Mouse (Mus musculus): ENCODE measurements around the gene Itgb8. TPM values are rescaled to one million over a fixed set of nuclear protein-coding genes. Genes with fewer than 3 reads are reported as not detected.

The Itgb8 gene
- polyA plus RNA-seq, 1 experiment = 12.3 TPM

DNA sequence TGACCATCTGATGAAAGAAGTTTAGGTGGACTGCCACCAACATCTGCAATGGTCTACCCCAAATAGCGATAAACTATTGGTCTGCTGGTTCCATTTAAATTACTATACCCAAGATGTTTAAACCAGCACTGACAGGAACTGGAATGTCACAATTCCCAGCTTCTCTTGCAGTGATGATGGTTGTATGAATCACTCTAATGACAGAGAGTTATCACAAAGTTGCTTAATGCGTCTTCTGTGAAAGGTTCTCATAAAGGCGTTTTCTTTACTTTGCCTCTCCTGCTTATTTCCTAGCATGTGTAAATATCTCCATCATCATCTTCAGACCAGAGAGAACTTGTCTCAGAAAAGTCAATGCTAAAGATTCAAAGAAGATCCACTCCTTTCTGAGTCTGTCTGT lies 23.4 kb downstream of the Itgb8 start:
- H3K27ac ChIP-seq (ENCODE audit: insufficient read depth, low read length) = no peak overlapping the region
- H3K4me3 ChIP-seq (ENCODE audit: insufficient read depth, low read length) = no peak overlapping the region
- TF ChIP-seq CTCF (IDR thresholded peaks at IDR 0.05; ENCODE audit: extremely low read depth, insufficient read depth, low read length) (no peak), POLR2A (IDR thresholded peaks at IDR 0.05; ENCODE audit: extremely low read depth, insufficient read depth, low read length) (no peak)
- H3K4me1 ChIP-seq (ENCODE audit: control insufficient read depth, insufficient read depth, low read length) = peaks cover 3% of the 10 kb centered on the region; the same call in 1 of the 2 replicates

DNA sequence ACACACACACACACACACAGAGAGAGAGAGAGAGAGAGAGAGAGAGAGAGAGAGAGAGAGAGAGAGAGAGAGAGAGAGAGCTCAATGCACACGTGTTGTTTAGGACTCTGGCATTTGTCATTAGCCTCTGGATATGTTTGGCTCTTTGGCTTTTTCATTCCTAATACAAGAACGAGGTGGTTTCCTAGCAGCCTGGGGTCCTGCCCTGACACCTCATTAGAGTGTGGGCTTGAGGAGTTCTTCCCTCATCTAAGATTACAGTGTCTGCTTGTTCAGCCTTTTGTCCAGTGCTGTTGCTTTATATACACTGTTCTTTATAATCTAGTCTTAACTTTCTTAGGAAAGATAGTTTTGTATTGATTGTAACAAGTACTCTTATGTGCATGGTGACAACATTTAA lies 27.1 kb downstream of the Itgb8 start:
- H3K27ac ChIP-seq (ENCODE audit: insufficient read depth, low read length) = no peak overlapping the region
- peaks cover 6% of the 10 kb centered on the region; the same call in 1 of the 2 replicates for H3K4me1 ChIP-seq (ENCODE audit: control insufficient read depth, insufficient read depth, low read length)
- TF ChIP-seq POLR2A (IDR thresholded peaks at IDR 0.05; ENCODE audit: extremely low read depth, insufficient read depth, low read length) = no peak
- TF ChIP-seq CTCF (IDR thresholded peaks at IDR 0.05; ENCODE audit: extremely low read depth, insufficient read depth, low read length) = no peak
- no peak overlapping the region for H3K4me3 ChIP-seq (ENCODE audit: insufficient read depth, low read length)

DNA sequence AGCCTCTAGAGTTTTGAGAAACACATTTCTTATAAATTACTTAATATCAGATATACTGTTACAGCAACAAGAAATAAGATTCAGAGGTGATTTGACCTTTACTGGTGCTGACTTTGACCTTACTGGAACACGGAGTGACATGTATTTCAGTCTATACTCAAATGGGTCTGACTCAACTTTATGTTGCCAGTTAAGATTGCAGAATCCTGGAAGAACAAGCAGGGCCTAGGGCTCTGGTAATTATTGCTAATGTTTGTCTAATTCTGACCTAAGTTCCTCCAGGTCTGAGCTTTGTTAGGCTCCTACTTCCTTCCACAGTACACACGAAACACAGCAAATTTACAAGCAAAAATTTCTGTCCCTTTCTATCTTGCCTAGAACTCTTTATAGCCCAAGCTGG lies 28.0 kb downstream of the Itgb8 start:
- peaks cover 6% of the 10 kb centered on the region; the same call in 1 of the 2 replicates for H3K4me1 ChIP-seq (ENCODE audit: control insufficient read depth, insufficient read depth, low read length)
- H3K4me3 ChIP-seq (ENCODE audit: insufficient read depth, low read length) = no peak overlapping the region
- TF ChIP-seq CTCF (IDR thresholded peaks at IDR 0.05; ENCODE audit: extremely low read depth, insufficient read depth, low read length) = no peak
- TF ChIP-seq POLR2A (IDR thresholded peaks at IDR 0.05; ENCODE audit: extremely low read depth, insufficient read depth, low read length) = no peak
- peak overlapping the region; percentile 88 for H3K27ac ChIP-seq (ENCODE audit: insufficient read depth, low read length)

DNA sequence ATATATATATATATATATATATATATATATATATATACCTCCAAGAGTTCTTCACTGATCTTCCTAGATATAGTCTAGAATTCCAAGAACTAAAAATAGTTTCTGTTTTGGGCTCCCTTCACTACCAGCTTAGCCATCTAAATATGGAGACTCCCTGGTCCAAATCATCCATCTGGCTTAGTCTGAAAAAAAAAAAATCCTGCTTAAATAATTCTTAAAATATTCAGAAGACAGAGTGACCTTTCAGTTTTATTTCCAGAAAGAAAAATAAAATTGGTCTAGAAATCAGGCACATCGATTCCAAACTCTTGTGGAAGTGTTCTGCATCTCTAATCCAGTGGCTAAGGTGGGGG lies 28.6 kb downstream of the Itgb8 start:
- TF ChIP-seq POLR2A (IDR thresholded peaks at IDR 0.05; ENCODE audit: extremely low read depth, insufficient read depth, low read length) = no peak
- TF ChIP-seq CTCF (IDR thresholded peaks at IDR 0.05; ENCODE audit: extremely low read depth, insufficient read depth, low read length) = no peak
- peak overlapping the region; percentile 88; the same call in 1 of the 2 replicates for H3K27ac ChIP-seq (ENCODE audit: insufficient read depth, low read length)
- H3K4me1 ChIP-seq (ENCODE audit: control insufficient read depth, insufficient read depth, low read length) = peaks cover 6% of the 10 kb centered on the region; the same call in 1 of the 2 replicates
- H3K4me3 ChIP-seq (ENCODE audit: insufficient read depth, low read length) = no peak overlapping the region

DNA sequence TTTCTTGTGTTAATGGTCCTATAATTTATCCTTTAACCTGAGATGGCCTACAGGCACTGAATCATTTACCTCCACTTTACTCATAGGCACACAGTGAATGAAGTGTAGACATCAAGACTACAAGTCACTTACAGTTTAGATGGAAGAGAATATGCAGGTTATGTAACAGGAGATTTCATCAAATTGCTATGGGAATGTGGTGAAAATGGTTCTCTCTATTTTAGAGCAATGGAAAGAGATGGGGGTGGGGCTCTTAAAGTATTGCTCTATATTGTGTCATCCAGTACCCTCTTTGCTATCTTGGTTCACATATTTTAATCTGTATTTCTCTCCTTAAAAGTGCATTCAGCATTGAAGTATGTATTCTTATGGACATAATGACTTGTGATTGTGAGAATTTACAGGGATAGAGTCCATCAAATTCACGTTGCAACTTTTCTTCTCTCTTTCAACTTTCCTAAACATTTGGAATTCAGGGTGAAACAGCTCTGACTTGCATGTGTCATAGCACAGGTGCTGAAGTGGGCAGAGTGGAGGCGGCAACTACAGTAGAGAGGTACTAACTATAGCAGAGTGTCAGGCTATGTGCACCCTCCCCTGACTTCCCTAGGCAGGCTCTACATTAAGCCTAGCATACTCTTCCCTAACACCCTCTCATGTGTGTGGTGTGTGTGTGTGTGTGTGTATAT lies 29.1 kb downstream of the Itgb8 start:
- TF ChIP-seq POLR2A (IDR thresholded peaks at IDR 0.05; ENCODE audit: extremely low read depth, insufficient read depth, low read length) (no peak), CTCF (IDR thresholded peaks at IDR 0.05; ENCODE audit: extremely low read depth, insufficient read depth, low read length) (no peak)

DNA sequence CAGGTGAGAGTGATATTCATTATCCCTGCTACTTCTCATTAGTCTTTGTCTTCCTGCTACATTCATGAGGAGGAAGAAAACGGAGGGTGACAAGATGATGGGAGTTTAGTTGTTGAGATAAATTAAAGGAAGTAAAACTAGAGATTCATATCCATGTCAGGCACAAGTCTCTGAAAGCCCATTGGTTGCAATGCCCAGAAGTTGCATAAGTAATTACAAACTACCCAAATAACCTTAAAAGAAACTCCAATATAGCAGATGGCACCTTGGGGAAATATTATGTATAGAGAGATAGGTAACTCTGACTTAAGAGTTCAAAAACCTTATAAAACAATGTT lies 31.2 kb downstream of the Itgb8 start:
- peaks cover 6% of the 10 kb centered on the region; the same call in 1 of the 2 replicates for H3K4me1 ChIP-seq (ENCODE audit: control insufficient read depth, insufficient read depth, low read length)
- no peak overlapping the region for H3K27ac ChIP-seq (ENCODE audit: insufficient read depth, low read length)
- TF ChIP-seq CTCF (IDR thresholded peaks at IDR 0.05; ENCODE audit: extremely low read depth, insufficient read depth, low read length) (no peak), POLR2A (IDR thresholded peaks at IDR 0.05; ENCODE audit: extremely low read depth, insufficient read depth, low read length) (no peak)
- no peak overlapping the region for H3K4me3 ChIP-seq (ENCODE audit: insufficient read depth, low read length)

More for the DNA sequence above, 29.1 kb downstream of the Itgb8 start:
- Histone ChIP-seq H3K4me3 (ENCODE audit: insufficient read depth, low read length) (no peak overlapping the region), H3K27ac (ENCODE audit: insufficient read depth, low read length) (no peak overlapping the region), H3K4me1 (ENCODE audit: control insufficient read depth, insufficient read depth, low read length) (peaks cover 6% of the 10 kb centered on the region; the same call in 1 of the 2 replicates)

DNA sequence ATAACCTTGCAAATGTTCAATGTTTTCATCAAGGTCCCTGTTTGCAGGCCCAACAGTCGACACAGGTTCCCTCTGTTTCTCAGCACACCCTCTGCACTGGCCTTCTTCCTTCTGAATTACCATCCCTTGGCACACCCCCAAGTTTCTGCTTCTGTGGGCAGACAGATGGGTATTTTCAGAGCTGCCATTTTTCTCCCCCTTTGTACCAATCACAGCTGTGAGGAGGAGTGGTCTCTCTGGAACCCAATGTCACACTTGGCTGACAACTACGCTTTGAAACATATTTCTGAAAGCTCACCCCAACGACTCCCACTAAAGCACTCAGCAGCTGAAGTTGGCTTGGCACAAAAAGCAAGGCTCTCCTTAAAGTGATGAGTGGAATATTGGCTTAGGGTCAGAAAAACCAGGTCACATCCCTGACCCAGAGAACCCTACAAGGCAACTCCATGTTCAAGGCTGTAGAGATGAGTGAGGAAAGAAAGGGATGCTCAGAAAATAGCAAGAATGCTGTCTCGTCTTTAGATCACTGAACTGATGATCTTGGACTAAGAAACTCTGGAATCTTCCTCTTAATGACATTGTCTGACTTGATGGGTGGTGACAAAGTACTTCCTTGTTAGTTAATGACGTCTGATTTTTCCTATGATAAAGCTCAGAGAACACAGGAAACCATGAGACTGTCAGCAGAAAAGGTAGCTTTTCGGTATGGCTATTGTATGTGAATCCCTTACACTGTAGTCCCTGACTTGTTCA lies 31.7 kb downstream of the Itgb8 start:
- Histone ChIP-seq H3K4me1 (ENCODE audit: control insufficient read depth, insufficient read depth, low read length) (peaks cover 6% of the 10 kb centered on the region; the same call in 1 of the 2 replicates), H3K27ac (ENCODE audit: insufficient read depth, low read length) (peak overlapping the region; percentile 92), H3K4me3 (ENCODE audit: insufficient read depth, low read length) (no peak overlapping the region)
- TF ChIP-seq CTCF (IDR thresholded peaks at IDR 0.05; ENCODE audit: extremely low read depth, insufficient read depth, low read length) (no peak), POLR2A (IDR thresholded peaks at IDR 0.05; ENCODE audit: extremely low read depth, insufficient read depth, low read length) (no peak)

DNA sequence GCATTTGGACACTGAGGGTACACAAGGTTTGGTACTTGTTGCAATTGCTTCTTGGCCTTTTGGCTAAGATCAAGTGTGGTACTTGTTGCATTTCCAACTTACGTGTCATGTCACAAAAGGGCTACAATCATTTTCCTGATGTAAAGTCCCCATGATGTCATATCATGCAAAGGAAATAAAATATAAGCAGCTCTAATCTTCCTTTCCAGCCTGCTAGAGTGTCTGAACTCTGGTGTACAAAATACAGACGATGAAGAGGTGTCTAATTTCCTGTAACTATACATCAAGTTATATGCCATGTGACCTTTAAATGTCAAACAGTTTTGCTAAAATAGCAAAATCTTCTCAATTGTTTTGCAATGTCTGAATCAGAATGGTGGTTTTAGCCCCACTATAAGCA lies 34.2 kb downstream of the Itgb8 start:
- Histone ChIP-seq H3K4me1 (ENCODE audit: control insufficient read depth, insufficient read depth, low read length) (peaks cover 3% of the 10 kb centered on the region; the same call in 1 of the 2 replicates), H3K27ac (ENCODE audit: insufficient read depth, low read length) (no peak overlapping the region), H3K4me3 (ENCODE audit: insufficient read depth, low read length) (no peak overlapping the region)
- no peak for TF ChIP-seq POLR2A (IDR thresholded peaks at IDR 0.05; ENCODE audit: extremely low read depth, insufficient read depth, low read length)
- no peak for TF ChIP-seq CTCF (IDR thresholded peaks at IDR 0.05; ENCODE audit: extremely low read depth, insufficient read depth, low read length)

DNA sequence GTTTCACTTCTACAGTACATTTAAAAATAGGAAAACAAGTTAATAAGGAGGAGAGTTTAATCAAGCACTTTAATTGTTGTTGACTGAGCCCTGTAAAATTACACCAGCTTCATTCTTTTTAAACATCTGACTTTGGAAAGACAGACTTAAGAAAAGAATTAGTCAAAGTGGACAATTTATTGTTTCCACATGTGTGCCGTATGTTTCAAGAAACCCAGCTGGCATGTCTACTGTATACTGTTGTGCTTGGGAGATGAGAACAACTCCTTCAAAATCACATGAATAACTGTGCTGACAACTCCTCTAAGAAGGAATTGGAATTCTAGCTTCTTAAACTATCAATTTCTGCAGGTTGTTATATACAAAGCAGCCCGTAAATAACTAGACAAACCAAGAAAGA lies 35.8 kb downstream of the Itgb8 start:
- Histone ChIP-seq H3K4me3 (ENCODE audit: insufficient read depth, low read length) (no peak overlapping the region), H3K4me1 (ENCODE audit: control insufficient read depth, insufficient read depth, low read length) (peaks cover 3% of the 10 kb centered on the region; the same call in 1 of the 2 replicates), H3K27ac (ENCODE audit: insufficient read depth, low read length) (no peak overlapping the region)
- no peak for TF ChIP-seq CTCF (IDR thresholded peaks at IDR 0.05; ENCODE audit: extremely low read depth, insufficient read depth, low read length)
- TF ChIP-seq POLR2A (IDR thresholded peaks at IDR 0.05; ENCODE audit: extremely low read depth, insufficient read depth, low read length) = no peak

DNA sequence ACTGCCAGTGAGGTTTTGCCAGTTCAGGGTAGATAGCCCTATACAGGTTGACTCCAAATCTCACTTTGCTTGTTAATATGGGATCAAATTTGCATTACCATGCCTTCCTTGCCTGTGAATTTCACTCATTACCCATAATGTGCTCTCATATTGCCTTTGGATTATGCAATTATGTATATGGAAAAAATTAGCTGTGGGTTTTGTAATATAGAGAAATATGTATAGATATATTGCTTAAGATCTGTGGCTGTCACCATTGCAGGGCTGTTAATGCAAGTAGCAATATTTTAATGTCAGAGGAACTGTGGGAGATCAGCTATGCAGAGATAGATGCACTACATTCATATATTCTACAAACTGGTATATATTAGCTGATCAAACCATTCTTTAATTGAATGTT lies 43.5 kb downstream of the Itgb8 start:
- TF ChIP-seq CTCF (IDR thresholded peaks at IDR 0.05; ENCODE audit: extremely low read depth, insufficient read depth, low read length) (no peak), POLR2A (IDR thresholded peaks at IDR 0.05; ENCODE audit: extremely low read depth, insufficient read depth, low read length) (no peak)
- H3K4me1 ChIP-seq (ENCODE audit: control insufficient read depth, insufficient read depth, low read length) = no peaks in the 10 kb centered on the region
- no peak overlapping the region for H3K4me3 ChIP-seq (ENCODE audit: insufficient read depth, low read length)
- H3K27ac ChIP-seq (ENCODE audit: insufficient read depth, low read length) = no peak overlapping the region
